Mouse (Mus musculus) kidney, postnatal 36 days (tissue): ENCODE results near the gene Sltm.
"Not testable (repeated sequence)": the region's sequence is repeated elsewhere in the genome, so short reads cannot be mapped to it uniquely, and the experiment has no call there.

Experiments used
- DNase-seq, 2 experiments: peaks; one replicate each; pipeline ENCODE4 v3.0.0; 2021 to 2022; ENCODE audit warnings: mixed read lengths in 2 of 2

Gene Sltm

DNA sequence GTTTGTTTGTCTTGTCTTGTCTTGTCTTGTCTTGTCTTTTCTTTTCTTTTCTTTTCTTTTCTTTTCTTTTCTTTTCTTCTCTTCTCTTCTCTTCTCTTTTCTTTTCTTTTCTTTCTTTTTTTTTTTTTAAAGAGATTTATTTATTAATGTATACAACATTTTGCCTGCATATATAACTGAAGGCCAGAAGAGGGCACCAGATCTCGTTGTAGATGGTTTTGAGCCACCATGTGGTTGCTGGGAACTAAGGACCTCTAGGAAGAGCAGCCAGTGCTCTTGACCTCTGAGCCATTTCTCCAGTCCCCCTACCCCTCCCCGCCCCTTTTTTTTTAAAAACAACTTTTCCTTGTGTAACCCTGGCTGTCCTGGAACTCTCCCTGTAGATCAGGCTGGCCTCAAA is 9.7 kb downstream of the Sltm start:
- not testable (repeated sequence) for DNase-seq

DNA sequence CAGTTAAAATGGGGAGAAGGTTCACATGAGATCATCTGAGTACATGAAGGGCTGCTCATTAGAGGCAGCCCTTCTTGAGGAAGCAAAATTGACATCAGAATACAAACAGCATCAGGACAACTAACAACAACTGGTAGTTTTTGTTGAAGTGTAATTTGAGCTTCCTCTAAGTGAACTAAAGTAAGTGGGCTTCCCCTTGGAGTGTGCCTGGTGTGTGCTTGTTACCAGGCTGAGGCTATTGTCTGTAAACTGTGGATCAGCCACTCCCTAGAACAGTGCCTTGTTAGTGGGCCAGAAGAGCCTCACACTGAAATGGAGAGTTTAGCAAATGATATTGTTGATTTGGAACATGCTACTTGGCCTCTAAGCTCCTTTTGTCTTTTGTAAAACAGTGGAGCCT is 12.9 kb downstream of the Sltm start:
- no peak for DNase-seq

DNA sequence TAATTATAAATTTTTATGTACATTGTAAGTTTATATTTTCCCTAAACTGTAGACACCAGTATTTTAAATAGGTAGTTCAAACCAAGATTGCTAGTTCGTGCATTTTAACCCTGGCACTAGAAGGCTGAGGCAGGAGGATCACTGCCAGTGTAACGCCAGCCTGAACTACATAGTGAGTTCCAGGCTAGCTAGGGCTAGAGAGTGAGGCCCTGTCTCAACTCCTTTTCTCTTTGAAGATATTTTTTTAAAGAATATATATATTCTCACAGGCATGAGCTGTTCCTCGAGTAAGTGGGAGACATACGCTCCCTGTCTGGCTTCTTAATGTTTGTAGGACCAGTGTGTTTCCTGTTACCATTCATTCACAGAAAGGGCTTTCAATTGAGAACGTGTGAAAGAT is 14.2 kb downstream of the Sltm start:
- DNase-seq: no peak

DNA sequence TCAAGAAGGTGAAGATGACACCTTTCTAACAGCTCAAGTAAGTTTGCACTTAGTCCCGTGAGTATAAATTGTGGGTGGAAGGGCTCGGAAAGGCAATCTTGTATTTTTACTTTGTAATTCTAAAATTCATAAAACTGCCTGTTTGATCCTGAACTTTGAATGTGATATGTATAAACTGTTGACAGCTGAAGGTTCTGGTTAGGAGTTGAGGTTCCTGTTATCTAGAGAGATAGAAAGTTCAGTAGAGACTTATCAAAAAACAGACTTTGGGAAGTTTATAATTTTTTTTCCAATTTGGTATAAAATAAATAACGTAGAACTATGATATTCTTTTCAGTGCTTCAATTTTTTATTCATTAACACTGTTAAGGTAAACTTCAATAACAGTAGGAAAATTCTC is 20.3 kb downstream of the Sltm start:
- DNase-seq: no peak

DNA sequence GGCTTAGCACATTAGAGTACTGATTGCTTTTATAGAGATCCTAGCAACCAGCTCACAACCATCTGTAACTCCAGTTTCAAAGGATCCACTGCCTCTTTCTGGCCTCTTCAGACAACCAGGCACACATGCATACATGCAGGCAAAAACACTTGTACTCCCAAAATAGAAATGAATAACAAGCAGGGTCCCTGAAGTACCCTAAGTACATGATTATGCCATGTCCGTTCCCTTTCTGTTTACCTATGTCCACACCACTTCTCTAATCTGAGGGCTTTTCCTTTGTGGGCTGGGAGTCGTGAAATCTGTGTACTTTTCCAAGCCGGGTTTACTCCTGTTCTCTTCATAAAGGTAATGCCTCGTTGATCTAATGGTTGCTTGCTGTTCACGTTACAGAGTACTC is 25.1 kb downstream of the Sltm start:
- no peak for DNase-seq

DNA sequence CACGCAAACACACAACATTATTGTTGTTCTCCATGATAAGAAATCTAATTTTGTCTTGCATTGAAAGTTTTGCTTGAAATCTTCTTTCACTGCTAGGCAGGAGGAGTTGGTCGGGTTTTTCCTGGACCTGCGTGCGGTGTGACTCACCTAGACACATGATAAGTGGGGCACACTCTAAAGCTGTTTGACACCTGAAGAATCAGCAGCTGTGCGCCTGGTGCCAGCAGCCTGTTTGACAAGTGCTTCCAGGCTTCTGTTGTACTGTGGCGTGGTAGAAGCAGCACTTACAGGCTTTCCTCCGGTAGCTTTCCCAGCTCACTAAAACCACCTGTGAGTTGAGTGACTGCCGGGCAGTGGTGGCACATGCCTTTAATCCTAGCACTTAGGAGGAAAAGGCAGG is 27.8 kb downstream of the Sltm start:
- no peak for DNase-seq

DNA sequence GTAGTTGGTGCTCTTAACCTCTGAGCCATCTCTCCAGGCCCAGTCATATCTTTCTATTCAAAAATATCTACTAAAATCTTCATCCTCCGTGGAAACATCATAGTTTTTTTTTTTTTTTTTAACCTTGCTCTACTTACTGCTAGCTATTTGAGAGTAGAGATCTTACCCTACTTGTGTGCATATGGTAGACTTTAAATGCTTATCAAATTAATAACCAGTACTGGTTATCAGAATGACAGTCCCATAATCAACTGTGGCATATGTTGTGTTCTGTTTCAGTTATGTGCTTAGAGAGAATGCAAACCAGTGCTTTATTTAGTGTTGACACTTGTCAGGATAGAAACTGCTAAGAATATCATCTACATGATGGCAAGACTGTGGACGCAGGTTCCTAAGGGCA is 35.6 kb downstream of the Sltm start:
- DNase-seq: no peak

DNA sequence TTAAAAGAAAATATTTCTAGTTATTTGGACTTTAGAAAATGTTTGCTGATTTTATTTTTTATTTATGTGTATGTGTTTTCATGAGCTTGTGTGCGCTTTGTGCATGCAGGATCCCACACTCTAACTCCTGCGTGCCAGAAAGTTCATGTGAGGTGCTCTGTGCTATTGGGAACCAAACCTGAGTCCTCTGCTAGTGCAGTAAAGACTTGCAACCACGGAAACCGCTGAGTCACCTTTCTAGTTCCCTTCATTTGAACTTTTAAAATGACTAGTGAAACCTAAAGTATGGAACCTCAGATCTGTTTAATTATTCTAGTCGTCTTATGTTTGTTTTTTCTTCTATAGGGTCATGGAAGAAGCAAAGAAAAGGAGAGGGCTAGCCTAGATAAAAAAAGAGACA is 38.4 kb downstream of the Sltm start:
- DNase-seq: no peak

DNA sequence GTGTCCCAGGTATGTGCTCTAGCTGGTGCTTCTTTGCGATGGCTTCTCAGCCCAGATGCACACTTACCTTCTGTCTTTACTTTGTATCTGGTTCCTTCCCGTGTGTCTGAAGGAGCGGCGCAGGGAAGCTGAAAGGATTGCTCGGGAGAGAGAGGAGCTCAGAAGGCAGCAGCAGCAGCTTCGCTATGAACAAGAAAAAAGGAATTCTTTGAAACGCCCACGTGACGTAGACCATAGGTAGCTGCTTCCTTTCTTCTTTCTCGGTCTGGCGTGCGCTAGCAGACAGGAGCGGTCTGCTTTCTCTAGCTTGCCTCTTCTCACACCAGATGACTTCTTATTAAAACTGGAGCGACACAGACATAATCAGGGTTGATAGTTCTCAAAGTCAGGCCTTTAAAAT is 42.1 kb downstream of the Sltm start:
- DNase-seq: no peak

DNA sequence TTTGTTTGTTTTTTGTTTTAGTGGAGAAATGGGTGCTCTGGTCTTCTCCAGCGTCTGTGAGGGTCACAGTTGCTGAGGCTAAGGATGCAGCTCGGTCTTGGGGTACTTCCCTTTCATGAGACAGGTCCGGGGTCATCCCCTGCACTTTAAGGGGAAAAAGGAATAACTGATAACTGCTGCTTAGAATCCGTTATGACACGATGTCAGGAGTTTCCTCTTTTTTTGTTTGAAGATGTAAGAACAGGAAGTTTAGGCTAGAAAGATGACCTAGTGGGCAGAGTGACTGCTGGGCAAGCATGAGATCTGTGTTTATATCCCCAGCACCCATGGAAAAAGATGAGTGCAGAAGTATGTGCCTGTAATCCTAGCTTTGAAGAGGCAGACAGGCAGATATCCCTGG is 42.6 kb downstream of the Sltm start:
- DNase-seq: no peak

DNA sequence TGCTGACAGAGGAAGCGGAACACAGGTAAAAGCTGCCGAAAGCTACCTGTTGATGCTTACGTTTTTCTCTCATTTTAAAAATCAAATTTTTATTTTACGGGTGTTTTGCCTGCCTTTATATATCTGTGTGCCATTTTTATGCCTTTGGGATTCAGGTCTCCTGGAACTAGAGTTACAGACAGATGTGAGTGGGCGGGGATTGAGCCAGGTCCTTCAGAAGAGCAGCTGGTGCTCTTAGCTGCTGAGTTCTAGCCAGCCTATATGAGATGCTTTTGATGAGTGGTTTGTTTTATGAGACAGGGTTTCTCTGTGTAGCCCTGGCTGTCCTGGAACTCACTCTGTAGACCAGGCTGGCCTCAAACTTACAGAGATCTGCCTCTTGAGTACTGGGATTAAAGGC is 44.6 kb downstream of the Sltm start:
- no peak for DNase-seq

DNA sequence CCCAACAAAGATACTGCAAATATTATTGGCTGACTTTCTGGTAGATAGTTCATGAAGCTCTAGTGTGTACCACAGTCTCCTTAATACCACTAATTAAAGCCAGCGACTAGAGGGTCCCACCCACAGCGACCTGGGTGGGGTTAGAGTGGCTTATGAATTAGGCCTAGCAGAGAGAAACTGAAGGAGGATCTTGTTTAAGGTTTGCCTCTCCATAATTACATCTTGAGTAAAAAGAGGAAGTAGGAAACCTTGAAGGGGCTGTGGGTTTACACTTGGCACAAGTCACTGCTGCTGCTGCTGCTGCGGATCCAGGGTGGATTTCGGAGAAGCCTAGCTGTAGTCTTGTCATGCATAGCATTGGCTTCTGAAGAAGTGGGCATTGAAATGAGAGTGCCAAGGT is 48.2 kb downstream of the Sltm start:
- no peak for DNase-seq

DNA sequence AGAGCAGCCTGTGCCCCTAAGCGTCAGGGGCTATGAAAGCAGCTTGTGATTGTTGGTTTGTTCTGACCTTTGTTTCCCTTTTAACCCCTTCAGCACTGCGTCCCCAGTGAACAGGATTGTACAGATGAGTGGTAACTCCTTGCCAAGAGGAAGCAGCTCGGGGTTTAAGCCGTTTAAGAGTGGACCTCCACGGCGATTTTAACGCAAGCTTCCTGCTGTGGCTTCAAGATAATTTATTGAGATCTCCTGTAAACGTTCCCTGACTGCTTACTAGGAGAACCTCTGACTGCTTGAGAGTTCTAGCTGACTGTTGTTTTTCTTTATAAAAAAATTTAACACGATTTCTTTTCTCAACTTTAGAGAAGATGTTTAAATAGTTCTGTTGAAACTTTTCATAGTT is 48.9 kb downstream of the Sltm start:
- DNase-seq: no peak

DNA sequence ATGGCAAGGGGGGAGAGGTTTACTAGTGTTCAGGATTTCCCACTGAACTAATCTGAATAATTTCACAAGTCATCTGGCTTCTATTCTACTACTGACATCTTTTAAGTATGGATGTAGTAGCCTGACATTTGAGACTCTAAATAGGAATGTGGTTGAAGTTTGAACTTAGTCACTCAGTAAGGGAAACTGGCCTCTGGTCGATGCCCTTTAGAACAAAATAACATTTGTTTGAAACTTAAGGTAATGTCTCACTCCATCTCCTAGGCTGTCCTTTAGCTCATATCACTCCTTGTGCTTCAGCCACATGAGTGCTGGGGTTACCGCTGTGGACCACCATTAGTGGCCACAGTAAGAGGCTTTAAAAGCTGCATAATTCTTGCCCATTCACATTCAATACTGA is 55.7 kb downstream of the Sltm start:
- peak in 1 of 2 experiments; percentile 12 for DNase-seq

DNA sequence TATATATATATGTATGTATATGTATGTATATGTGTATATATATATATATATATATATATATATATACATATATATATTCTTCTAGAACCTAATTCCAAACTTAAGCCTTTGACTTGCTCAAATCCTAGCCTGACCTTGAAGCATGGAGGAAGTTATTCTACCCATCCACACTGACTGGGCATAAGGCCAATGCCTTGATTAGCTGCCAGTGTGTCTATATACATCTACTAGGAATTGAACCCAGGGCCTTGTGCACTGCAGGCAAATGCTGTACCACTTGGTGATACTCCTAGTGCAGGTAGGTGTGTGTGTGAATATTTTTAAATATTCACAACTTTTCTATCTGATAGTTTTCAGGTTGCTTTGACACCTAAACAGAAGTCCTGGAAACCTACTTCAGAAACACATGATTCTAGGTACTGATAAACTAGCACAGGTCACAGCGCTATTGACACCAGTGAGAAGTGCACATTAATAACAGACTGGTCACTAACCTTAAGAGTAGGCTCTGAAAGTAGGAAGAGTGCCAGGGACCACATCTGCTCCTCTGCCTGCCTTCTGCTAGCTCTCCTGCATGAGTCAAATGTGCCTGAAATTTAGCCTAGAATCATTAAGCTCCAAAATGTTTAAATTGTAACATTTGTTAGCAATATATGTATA is 59.8 kb downstream of the Sltm start:
- DNase-seq: peak; percentile 61 to 63

DNA sequence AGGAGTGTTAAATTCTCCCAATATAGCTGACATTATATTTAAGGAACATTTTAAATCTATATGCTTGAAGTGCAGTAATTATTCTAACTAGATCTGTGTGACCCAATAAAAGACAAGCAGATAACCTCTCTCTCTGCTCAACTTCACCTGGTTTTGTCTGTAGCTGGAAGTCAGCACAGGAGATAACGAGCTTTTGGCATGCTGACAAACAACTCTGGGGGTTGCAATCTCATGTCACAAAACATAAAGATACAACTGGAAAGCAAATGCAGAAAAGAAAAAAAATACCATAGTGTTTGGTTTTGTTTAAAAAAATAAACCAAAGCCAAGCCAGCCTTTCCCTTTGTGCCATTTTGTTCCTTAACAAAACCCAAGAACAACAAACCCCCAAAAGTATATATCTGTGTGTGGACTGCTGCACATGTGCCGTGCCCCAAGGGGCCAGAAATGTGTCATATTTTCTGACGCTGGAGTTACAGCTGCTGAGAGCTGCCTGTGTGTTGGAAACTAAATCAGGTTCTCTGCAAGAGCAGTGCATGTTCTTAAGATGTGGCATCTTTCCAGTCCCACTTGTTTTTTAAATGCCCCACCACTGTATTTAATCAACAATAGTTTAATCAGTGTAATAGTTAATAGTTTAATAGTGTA is 68.6 kb downstream of the Sltm start:
- DNase-seq: no peak

DNA sequence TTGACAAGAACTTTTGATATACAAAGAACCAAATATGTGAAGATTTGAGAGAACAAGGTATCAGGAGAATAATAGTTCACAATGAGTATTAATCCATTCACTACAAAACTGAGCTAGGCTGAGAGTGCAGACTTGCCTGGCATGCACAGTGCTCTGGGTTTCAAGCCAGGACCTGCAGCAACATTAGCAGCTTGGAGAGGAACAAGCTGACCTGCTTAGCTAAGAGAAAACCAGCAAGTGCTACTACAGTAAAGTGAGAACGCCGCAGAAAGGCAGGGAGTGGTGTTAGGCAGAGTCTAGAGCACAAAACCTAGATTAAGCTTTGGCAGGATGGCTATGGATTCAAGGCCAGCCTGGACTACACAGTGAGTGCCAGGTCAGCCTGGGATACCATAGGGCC is 87.2 kb downstream of the Sltm start:
- DNase-seq: no peak

DNA sequence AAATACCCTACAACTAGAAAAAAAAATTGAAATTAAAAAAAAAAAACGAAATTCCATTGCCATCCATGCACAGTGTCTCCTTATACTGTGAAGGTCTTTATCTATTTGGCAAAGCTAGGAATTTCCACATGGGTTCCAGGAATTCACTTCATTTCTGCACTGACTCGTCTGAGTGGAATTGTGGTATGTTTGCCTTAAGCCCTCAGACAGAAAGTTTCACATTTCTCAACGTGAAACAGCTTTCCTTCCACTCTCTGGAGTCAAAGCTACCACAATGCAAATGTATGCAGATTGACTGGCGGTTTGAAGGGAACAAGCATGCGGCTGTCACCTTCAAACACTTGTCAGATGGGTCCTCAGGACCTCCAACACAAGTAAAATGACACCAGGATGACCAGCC is 89.1 kb downstream of the Sltm start:
- no peak for DNase-seq

DNA sequence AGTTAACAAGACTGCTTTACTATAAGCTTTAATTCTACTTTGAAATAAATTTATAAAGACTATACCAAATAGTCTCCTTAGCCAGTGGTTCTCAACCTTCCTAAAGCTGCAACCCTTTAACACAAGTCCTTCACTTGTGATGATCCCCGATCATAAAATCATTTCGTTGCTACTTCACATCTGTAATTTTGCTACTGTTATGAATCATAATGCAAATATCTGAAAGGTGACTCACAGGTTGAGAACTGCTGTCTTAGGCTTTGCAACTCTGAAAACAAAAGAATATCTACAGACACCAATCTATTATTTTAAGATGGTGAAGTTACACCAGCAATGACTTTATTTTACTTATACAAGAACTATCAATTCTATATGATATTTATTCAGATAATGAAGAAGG is 94.2 kb downstream of the Sltm start:
- DNase-seq: no peak
